Mouse (Mus musculus) heart, adult 8-10 months (tissue): ENCODE results near the gene Calm2. TPM values are rescaled to one million over a fixed set of nuclear protein-coding genes. Genes with fewer than 3 reads are reported as not detected.

Source experiments
- DNase-seq: peaks from one replicate; pipeline ENCODE4 v3.0.0; 2022; ENCODE audit warnings: low spot score
- total RNA-seq, 4 experiments: library from RNA; stranded (reverse); gene quantifications; 2 replicates each; pipeline ENCODE4 v1.2.4; 2022

The Calm2 gene
- total RNA-seq, 4 experiments from 2014 or later = 143 to 158 (median 147) TPM

DNA sequence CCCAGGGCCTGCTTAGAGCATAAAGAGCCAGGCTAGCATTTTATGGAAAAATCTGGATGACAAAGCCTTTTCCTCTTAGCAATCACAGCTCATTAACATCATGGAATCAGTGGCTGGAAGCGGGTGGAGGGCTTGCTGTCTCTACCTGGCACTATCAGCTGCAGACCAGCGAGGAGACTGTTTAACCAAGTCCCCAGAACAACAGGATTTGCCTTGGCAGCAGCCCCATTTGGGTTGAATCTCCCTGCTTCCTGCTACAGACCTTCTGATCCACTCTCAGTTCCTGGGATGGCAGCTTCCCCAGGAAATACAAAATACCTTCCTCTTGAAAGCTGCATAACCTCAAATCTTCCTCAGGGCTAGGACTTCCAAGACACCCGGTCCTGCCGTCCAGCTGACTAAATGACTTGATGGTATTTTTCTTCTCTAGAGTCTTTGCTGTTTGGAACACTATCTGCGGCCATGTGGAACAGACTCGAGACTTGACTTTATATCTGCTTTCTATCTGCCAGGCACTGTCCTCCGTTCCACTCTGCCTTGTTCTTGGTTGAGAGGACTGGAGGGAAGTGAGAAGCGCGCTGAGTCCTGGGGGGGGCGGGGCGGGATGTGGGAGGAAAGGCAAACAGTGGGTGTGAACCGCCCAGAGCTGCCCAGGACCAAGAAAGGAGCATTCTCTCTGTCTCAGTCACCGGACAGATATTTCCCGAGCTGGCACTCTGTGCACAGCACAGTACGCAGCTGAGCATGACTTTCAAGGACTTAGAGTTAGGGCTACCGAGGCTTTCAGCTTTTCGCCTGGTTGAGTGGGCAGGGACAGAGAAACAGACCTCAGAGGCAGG lies 12.4 kb upstream of the Calm2 start:
- no peak for DNase-seq

DNA sequence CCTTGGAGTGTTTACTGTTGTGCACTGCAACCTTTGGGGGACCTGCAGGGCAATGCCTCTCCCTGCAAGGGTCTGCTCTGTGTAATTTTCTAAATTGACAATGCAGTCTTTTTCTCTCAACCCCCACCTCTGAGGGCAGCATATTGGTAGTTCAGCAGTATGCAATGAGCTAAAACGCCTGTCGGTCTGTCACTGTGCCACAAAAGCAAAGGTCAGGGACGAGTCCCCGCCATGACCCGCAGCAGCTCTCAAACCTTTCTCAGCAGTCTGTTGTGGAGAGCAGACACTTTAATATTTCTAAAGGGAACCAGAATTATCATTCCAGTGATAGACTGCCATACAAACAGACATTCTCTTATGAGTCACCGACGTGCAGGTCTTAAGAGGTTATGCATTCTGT lies 11.2 kb upstream of the Calm2 start:
- no peak for DNase-seq

DNA sequence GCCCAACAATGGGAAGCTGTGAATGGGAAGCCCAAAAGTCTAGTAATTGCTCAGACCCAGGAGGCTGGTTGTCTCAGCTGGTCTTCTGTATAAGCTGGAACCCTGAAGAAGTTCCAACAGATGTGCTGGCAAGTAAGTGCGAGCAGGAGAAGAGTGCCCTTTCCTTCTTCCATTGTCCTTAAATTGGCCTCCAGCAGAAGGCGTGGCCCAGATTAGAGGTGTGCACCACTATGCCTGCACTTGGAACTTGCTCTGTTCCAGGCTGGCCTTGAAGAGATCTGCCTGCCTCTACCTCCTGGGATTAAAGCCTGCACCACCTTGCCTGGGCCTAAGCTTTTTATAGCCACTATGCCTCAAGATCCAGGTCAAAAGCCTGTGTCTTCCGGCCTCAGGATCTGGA lies 7.4 kb upstream of the Calm2 start:
- DNase-seq = no peak

- no peak for DNase-seq
Measured at GRCm38 (mm10) chr17:87453336-87453735, 6.6 kb upstream of the Calm2 start.

DNA sequence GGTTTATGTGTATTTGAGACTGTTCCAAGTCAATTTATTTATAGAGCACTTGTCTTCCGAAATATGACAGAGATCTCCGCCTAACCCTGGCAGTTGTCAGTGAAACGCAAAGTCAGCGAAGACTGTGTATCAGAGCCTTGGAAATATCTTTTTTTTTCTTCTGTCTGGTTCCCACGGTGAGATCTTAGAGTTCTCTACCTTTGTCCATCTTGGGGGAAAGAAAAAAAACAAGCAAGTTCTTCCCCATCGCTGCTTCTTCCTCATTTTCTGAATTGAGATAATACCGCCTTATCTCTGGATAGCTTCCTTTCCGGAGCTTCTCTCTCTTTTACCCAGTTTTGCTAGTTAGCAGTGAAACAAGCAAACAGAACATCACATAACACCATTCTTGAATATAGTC lies 2.1 kb upstream of the Calm2 start:
- no peak for DNase-seq

GRCm38 (mm10) chr17:87448339-87448738 lies 1.6 kb upstream of the Calm2 start:
- DNase-seq = no peak

DNA sequence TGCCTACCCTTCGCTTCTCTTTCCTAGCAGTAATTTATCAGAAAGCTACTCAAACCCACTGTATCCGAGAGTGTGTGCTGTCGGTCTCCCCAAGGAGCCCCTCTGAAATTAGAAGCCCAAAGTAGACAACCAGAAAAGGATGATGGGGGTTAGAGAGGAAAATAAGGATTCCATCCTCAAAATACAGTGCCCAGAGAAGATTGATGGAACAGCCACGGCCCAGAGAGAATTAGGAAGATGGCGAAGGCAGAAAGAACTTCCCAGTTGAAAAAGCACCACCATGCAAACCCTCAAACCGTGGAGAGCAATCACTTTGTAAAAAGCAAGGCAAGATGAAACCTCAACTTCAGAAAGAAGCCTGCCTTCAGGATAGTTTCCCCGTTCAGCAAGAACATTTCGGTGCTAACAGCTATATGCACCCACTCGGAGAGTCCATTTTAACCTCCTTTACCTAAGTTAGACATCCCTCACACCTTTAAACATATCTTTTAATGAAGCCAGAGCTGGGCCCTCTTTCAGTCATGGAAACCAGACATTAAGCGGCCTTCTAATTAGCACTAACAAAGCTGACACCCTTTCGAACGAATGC lies 971 bp upstream of the Calm2 start:
- no peak for DNase-seq

DNA sequence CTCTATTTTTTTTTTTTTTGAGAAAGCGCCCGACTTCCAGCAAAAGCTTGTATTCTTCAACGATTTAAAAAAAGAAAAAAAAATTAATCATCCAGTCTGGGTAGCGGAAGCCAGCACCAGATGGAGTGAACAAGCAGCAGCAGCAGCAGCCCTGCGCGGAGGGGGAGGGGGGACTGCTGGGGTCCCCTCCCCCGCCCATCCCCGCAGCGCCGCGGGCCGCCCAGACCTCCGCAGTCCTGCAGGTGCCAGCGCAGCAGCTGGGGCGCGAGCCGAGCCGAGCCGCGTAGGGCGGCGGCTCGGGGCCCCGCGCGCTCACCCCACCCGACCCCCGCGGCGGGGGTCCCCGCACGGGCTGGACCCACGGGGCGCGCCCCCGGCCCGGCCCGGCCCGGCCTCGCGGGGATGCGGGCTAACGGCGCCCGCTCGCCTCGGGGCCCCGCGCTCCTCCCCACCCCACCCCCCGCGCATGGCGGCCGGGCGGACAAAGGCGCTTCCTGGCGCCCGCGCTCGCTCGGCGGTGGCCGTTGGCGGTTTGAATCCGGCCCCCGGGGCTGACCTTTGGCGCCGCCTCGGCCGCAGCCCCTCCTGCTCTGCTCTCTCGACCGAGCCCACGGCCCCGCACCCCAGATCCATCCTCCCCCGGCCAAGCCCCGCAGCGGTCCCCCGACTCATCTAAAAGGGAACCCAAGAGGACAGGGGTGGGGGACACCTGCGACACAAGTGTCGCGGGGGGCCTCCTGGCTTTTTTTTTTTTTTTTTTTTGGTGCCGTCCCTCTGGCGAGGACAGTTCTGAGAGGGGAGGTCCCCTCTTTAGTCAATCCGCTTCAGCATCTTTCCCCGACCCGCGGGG lies 593 bp downstream of the Calm2 start:
- DNase-seq = no peak

DNA sequence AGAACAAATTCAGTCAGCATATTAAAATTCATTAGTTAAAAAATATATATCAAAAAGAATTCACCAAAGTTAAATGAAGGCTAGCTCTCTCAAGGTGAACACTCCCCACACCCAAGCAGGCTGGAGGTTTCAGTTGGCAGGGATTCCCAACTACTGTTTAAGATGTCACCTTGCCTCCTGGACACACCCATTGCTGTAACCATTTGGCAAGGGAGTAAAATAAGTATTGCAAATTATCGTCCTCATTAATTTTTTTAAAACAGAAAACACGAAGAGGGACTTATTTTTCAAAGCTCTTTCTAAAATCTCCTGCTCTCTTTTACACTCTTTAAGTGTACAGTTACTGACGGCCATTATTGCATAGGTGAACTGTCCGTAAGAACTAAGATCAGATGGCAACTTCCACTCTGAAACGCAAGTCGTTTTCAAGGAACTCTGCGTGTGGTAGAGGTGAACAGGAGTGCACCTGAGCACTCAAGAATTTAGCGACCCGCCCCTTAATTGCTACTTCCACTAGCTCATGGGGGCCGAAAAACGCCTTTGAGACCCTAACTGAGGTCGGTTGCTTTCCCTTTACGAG lies 1.3 kb downstream of the Calm2 start:
- DNase-seq = no peak

GRCm38 (mm10) chr17:87444763-87445162 lies 2.0 kb downstream of the Calm2 start:
- no peak for DNase-seq

- no peak for DNase-seq
Measured at GRCm38 (mm10) chr17:87441537-87441936, 5.2 kb downstream of the Calm2 start.

- DNase-seq = no peak
Measured at GRCm38 (mm10) chr17:87439441-87439840, 7.3 kb downstream of the Calm2 start.

GRCm38 (mm10) chr17:87433929-87434328 lies 12.8 kb downstream of the Calm2 start:
- no peak for DNase-seq

- DNase-seq = no peak
Measured at GRCm38 (mm10) chr17:87432743-87433142, 14.0 kb downstream of the Calm2 start.

DNA sequence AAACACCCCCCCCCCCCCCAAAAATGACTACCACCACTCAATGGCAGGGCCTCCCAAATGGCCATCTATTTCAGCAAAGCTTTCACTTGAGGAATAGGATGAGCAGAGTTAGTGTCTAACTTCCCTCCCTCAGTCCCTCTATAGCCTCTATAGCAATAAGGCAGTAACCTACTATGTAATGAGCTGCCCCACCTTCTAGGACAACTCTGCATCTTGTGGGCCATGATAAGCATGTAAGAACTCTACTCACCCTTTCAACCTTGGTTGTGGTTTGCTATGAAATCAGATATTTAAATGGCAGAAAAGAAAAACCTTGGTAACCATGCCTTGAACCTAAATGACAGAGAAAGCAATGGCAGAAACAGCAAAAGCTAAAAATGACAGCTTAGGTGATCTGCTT lies 14.4 kb downstream of the Calm2 start:
- no peak for DNase-seq

DNA sequence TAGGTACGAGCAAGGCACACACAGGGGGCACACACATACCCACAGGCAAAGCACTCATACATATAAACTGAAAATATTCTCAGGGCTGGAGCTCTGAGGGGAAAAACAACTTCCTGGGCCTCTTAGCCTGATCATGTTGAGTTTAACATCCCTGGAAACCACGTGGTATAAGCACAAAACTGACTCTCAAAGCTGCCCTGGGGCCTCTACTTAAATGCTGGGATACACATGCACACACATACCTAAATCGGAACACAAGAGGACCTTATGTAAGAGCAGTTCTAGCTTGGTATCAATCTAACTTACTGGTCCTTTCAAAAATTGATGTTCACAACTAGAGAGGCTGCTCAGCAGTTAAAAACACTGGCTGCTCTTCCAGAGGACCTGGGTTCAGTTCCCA lies 17.3 kb downstream of the Calm2 start:
- DNase-seq = no peak

- no peak for DNase-seq
Measured at GRCm38 (mm10) chr17:87427511-87427910, 19.2 kb downstream of the Calm2 start, which contains the start of gene Stpg4. TSS of gene Stpg4 (minus strand) at chr17:87427741.

- no peak for DNase-seq
Measured at GRCm38 (mm10) chr17:87418082-87418481, 28.7 kb downstream of the Calm2 start.

DNA sequence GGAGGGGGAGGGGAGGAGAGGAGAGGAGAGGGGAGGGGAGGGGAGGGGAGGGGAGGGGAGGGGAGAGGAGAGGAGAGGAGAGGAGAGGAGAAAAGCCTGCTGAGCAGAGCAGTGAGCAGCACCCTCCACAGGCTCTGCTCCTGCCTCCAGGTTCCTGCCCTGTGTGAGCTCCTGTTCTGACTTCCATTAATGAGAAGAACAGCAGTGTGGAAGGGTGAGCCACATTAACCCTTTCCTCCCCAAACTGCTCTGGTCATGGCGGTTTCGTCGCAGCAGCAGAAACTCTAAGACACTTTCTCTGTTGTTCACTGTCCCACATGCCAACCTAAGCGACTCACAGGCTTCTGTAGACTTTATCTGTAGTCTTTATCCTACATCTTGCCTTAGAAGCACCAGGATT lies 40.1 kb downstream of the Calm2 start:
- no peak for DNase-seq

DNA sequence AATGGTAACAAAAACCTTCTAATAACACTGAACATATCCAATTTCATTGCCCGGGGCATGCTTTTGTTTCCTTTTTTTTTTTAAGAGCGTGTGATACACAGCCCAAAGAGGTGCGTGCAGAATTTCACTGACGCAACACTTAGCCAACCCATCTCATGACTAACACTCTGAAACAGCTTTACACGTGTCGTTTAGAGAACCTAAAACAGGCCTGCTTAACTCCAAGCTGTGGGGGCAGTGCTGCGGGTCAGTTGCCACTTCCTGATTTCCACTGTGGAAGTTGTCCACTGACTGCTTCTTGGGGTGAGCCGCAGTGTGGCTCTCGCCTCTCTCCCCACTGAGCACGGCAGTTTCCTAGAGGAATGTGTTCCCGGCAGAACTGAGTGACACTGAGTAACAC lies 41.2 kb downstream of the Calm2 start:
- DNase-seq = peak; percentile 22

DNA sequence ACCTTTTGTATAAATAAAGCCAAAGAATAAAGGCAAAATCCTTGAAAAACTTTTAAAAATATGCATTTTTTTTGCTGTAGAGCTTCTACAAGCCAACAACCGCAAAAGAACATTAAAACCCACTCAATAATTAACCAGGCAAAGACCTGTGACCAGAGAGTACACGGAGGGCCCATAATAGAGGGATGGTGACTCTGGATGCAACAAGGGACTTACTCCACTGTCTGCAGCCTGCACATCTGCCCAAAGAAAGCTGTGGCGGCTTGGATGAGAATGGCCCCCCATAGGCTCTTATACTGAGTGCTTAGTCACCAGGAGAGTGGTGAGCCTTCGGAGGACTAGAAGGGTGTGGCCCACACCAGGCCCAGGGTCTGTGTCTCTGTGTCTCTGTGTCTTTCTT lies 43.3 kb downstream of the Calm2 start:
- DNase-seq = no peak

DNA sequence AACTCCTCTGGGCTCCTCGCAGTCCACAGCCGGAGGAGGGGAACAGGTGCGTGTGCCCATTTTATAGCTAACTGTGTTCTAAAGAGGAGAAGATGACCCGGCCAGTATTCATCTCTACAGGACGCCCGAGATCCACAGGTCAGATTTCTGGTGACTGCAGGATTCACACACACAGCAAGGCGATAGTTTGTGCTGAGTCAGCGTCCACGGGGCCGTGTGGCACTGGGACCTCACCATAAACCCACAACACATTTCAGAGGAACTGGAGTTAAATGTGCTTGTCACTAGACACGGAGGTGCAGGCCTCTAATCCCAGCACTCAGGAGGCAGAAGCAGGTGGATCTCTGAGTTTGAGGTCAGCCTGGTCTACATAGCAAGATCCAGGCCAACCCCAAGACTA lies 44.3 kb downstream of the Calm2 start:
- no peak for DNase-seq
